Mouse (Mus musculus) bone marrow, adult 2 months (tissue): Measurements from ENCODE around the gene Trh. TPM values are rescaled to one million over a fixed set of nuclear protein-coding genes. Genes with fewer than 3 reads are reported as not detected.

Source experiments
- H3K27ac ChIP-seq: fragments of 200-500 bp; 2 replicates; pipeline ENCODE4 v1.5.1; 2012; ENCODE audit warnings: low read depth, mild to moderate bottlenecking, control low read depth, inconsistent platforms, low read length; ENCODE audit not compliant: control insufficient read depth, poor library complexity, insufficient read depth
- H3K4me1 ChIP-seq: fragments of 200-500 bp; 2 replicates; pipeline ENCODE4 v1.6.1; 2011; ENCODE audit warnings: low read length; ENCODE audit not compliant: control insufficient read depth, insufficient read depth
- H3K4me3 ChIP-seq: fragments of 200-500 bp; replicated peaks from 2 replicates; pipeline ENCODE3; 2011; ENCODE audit warnings: mild to moderate bottlenecking, low read depth, low read length, control low read depth; ENCODE audit not compliant: control insufficient read depth
- CTCF ChIP-seq: fragments of 200-500 bp; IDR thresholded peaks from 2 replicates; pipeline ENCODE4 v1.5.1; 2011; ENCODE audit warnings: low read length, control low read depth; ENCODE audit not compliant: control insufficient read depth, insufficient read depth
- POLR2A ChIP-seq: fragments of 200-500 bp; IDR thresholded peaks from 2 replicates; pipeline ENCODE4 v1.6.1; 2011; ENCODE audit warnings: low read depth, mild to moderate bottlenecking, control low read depth, low read length, borderline replicate concordance; ENCODE audit not compliant: control insufficient read depth
- WGBS: fragments of 180-500 bp; shearing (Covaris S2); methylation state at CpG from one replicate; pipeline ENCODE4 v1.1.7; 2018; 5-methylcytosine and 5-hydroxymethylcytosine counted together
- polyA plus RNA-seq: library from polyadenylated mRNA; stranded (reverse); fragments of >200 nt; gene quantifications from 2 replicates; pipeline ENCODE4 v1.2.4, GENCODE M21; 2011; ENCODE audit warnings: low replicate concordance; ENCODE audit not compliant: missing spikeins, insufficient read depth, insufficient read length

Gene Trh
- polyA plus RNA-seq, result 13.5 TPM in 1 of 2 replicates, not detected in the other

GRCm38 (mm10) chr6:92244591-92244990 is at the start of gene Trh:
TSS of gene Trh (minus strand) at chr6:92244650.
- H3K4me3 ChIP-seq, result no peak within 1 kb of the TSS
- no peak for TF ChIP-seq CTCF
- WGBS, result 2% methylated on average over 31 of the region's 31 CpGs

GRCm38 (mm10) chr6:92290826-92291225 is 46.4 kb upstream of the Trh start:
- Histone ChIP-seq H3K4me3 (no peak overlapping the region), H3K4me1 (no peaks in the 10 kb centered on the region; the same call in 1 of the 2 replicates), H3K27ac (no peak overlapping the region)
- TF ChIP-seq POLR2A (no peak), CTCF (no peak)
- 79% methylated on average over 3 of the region's 3 CpGs for WGBS

More at GRCm38 (mm10) chr6:92244591-92244990, at the start of gene Trh:
- Histone ChIP-seq H3K27ac (no peak within 1 kb of the TSS), H3K4me1 (no peaks in the 10 kb centered on the region)

- Histone ChIP-seq H3K27ac (no peak overlapping the region), H3K4me1 (no peaks in the 10 kb centered on the region; the same call in 1 of the 2 replicates), H3K4me3 (no peak overlapping the region)
- TF ChIP-seq POLR2A, result no peak
- TF ChIP-seq CTCF, result no peak
- 17% methylated on average over 4 of the region's 4 CpGs for WGBS
Observed at GRCm38 (mm10) chr6:92286889-92287288, 42.4 kb upstream of the Trh start.

- Histone ChIP-seq H3K27ac (no peak overlapping the region), H3K4me1 (no peaks in the 10 kb centered on the region; the same call in 1 of the 2 replicates), H3K4me3 (no peak overlapping the region)
- TF ChIP-seq CTCF (no peak), POLR2A (no peak)
- 33% methylated on average over 4 of the region's 4 CpGs for WGBS
Observed at GRCm38 (mm10) chr6:92286258-92286888, 41.9 kb upstream of the Trh start.

- no peaks in the 10 kb centered on the region; the same call in 1 of the 2 replicates for H3K4me1 ChIP-seq
- no peak for TF ChIP-seq CTCF
- no peak for TF ChIP-seq POLR2A
- 72% methylated on average over 4 of the region's 4 CpGs for WGBS
Observed at GRCm38 (mm10) chr6:92285559-92285958, 41.1 kb upstream of the Trh start.

GRCm38 (mm10) chr6:92277179-92277578 is 32.7 kb upstream of the Trh start:
- H3K4me1 ChIP-seq, result no peaks in the 10 kb centered on the region
- 32% methylated on average over 1 of the region's 1 CpGs for whole genome bisulfite sequencing
- no peak overlapping the region for H3K27ac ChIP-seq
- no peak for TF ChIP-seq POLR2A
- no peak for TF ChIP-seq CTCF
- no peak overlapping the region for H3K4me3 ChIP-seq

More at GRCm38 (mm10) chr6:92285559-92285958, 41.1 kb upstream of the Trh start:
- Histone ChIP-seq H3K27ac (no peak overlapping the region), H3K4me3 (no peak overlapping the region)

GRCm38 (mm10) chr6:92273652-92274322 is 29.3 kb upstream of the Trh start:
- Histone ChIP-seq H3K4me3 (no peak overlapping the region), H3K27ac (no peak overlapping the region), H3K4me1 (no peaks in the 10 kb centered on the region)
- 54% methylated on average over 6 of the region's 6 CpGs for whole genome bisulfite sequencing
- TF ChIP-seq CTCF (no peak), POLR2A (no peak)

- Histone ChIP-seq H3K27ac (no peak overlapping the region), H3K4me3 (no peak overlapping the region), H3K4me1 (no peaks in the 10 kb centered on the region)
- 79% methylated on average over 3 of the region's 3 CpGs for WGBS
- no peak for TF ChIP-seq POLR2A
- TF ChIP-seq CTCF, result no peak
Observed at GRCm38 (mm10) chr6:92272601-92273000, 28.2 kb upstream of the Trh start.

- WGBS, result 13% methylated on average over 4 of the region's 4 CpGs
- H3K4me1 ChIP-seq, result no peaks in the 10 kb centered on the region
- no peak overlapping the region for H3K4me3 ChIP-seq
- no peak overlapping the region for H3K27ac ChIP-seq
- TF ChIP-seq POLR2A (no peak), CTCF (peak; percentile 68)
Observed at GRCm38 (mm10) chr6:92269019-92269418, 24.6 kb upstream of the Trh start.
